Mouse (Mus musculus) cerebellum, adult 11 months (tissue): ENCODE measurements at regions not wholly inside any gene's neighbourhood (a gene's known extent, or its start where the extent isn't known, plus 50 kb on each side); places are given as distances from the start of the nearest gene placed in this dataset.
"Not testable (repeated sequence)": the region's sequence is repeated elsewhere in the genome, so short reads cannot be mapped to it uniquely, and the experiment has no call there.

Experiments
- DNase-seq: peaks from one replicate; pipeline ENCODE4 v3.0.0; 2022

DNA sequence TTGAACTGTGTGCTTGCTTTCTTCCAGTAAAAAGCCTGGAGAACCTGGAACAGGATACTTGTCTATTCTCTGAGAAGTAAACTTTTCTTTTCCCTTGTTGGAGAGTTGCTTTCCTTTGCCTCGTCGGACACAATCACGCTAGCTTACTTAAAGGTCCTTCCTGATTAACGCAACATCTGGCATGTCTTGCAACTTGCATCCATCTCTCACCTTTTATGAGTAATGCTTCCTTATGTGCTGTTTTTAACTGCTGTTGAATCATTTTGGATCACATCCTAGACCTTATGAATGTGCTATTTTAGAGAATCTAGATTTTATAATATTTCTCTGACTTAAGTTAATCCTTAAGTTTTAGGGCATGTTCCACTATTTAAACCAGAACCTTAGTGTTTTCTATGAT is 188.4 kb upstream of the Pcsk5 start:
- DNase-seq = no peak

GRCm38 (mm10) chr19:18020351-18020750 is 182.9 kb upstream of the Pcsk5 start:
- DNase-seq = no peak

DNA sequence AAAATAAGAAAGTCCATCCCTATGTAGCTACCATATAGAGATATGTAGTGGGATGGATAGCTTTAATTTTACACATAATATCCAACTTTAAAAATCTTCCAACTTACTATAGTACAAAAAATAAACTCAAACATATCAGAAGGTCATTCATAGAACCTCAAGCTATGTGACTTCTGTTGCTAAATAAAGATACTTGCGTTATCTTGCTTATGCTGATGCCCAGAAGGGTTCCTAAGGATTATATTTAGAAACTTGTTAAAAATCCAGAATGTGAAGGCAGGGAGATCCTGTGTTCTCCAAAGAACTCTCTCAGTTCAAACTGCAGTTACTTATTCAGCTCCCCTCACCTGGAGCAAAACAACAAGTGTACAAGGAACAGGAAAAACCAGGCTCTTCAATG is 177.9 kb upstream of the Pcsk5 start:
- DNase-seq = no peak

GRCm38 (mm10) chr19:18012029-18012428 is 174.6 kb upstream of the Pcsk5 start:
- no peak for DNase-seq

DNA sequence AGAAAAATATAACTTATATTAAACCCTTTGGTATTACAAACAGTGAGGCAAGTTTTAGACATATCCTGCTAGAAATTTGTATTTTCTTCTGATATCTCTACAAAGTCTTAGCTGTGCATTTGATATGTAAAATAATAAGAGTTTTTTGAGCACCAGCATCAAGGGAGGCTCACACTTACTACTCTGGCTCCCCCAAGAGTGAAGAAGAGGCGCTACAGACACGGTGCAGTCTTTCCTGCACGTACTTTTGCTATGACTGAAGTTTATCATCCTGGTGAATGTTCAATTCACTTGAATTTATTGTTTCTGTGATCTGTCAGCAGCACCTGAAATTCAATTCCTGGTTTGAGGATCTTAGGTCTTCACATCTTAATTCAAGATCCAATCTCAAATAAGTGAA is 160.1 kb upstream of the Pcsk5 start:
- DNase-seq = no peak

- DNase-seq = no peak
Measured at GRCm38 (mm10) chr19:17983416-17983815, 146.0 kb upstream of the Pcsk5 start.

DNA sequence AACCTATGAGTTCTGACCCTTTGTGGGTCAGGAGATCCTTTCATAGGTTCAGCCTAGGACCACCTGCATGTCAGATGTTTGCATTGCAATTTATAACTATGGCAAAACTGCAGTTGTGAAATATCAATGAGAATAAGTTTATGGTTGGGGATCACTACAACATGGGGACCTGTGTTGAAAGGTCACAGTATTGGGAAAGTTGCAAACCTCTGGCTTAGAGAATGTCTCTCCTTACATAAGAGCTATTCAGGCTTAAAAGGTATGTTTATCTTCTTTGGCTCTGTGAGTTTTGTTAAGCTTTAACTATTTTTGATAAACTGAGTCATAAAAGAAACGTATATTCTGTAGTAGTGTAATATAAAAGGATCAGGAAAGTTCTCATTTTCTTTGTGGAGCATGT is 128.1 kb upstream of the Pcsk5 start:
- DNase-seq = no peak

GRCm38 (mm10) chr19:17958440-17958839 is 121.0 kb upstream of the Pcsk5 start:
- no peak for DNase-seq

- no peak for DNase-seq
Measured at GRCm38 (mm10) chr19:17932665-17933064, 95.2 kb upstream of the Pcsk5 start.

DNA sequence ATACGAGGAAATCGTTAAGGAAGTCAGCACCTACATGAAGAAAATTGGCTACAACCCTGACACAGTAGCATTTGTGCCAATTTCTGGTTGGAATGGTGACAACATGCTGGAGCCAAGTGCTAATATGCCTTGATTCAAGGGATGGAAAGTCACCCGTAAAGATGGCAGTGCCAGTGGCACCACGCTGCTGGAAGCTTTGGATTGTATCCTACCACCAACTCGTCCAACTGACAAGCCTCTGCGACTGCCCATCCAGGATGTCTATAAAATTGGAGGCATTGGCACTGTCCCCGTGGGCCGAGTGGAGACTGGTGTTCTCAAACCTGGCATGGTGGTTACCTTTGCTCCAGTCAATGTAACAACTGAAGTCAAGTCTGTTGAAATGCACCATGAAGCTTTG is 89.7 kb upstream of the Pcsk5 start:
- not testable (repeated sequence) for DNase-seq

DNA sequence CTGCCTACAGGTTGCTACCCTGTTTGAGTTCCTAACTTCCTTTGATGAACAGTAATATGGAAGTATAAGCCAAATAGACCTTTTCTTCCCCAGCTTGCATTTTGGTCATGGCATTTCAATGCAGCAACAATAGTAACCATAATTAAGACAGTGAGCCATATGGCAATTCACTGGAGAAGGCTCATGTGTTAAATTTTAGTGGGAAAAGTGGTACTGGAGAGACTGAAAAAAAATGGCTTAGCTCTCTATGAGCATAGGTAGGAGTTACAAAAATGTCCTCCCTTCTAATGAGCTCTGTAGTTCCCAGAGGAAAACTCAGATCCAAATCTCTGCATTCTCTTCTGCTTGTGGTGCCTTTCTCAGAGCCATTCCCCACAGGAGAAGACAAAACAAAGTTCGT is 70.1 kb upstream of the Pcsk5 start:
- DNase-seq = no peak

DNA sequence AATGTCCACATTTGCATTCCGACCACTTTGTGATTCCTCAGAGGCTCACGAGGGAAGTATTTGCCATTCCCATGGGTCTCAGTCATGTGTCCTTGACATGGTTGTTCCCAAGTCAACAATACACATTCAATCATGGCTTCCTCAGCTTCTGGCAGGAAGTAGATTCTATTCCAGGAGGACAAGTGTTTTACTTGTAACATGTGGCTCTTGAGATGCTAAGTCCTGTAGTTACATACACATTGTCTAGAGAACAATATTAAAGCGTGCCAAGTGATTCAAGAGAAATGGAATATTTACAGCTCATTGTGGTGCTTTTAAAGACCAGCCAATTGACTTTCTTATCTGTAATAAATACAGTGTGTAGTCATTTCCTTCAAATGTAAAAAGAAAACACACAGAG is 66.7 kb upstream of the Pcsk5 start:
- DNase-seq = no peak

DNA sequence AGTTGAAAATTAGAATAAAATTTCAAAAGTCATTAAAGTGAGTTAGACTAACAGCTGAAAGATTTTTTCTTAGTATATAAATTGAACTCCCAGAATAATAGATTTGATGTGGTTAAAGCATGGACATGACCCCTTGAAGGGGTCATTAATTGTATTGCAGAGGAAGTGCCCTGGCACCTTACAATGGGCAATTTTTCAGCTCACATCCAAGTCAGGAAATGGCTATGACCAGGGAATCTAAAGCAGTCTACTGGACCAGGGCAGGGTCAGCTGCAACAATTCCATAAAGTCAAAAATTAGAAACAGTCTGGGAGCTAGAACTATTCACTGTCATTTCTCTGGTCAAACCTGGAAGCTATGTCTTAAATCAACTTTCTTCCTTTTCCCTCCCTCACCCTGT is 55.2 kb upstream of the Pcsk5 start:
- DNase-seq = no peak
